Mouse (Mus musculus): ENCODE measurements around the gene Jade1.

The Jade1 gene

DNA sequence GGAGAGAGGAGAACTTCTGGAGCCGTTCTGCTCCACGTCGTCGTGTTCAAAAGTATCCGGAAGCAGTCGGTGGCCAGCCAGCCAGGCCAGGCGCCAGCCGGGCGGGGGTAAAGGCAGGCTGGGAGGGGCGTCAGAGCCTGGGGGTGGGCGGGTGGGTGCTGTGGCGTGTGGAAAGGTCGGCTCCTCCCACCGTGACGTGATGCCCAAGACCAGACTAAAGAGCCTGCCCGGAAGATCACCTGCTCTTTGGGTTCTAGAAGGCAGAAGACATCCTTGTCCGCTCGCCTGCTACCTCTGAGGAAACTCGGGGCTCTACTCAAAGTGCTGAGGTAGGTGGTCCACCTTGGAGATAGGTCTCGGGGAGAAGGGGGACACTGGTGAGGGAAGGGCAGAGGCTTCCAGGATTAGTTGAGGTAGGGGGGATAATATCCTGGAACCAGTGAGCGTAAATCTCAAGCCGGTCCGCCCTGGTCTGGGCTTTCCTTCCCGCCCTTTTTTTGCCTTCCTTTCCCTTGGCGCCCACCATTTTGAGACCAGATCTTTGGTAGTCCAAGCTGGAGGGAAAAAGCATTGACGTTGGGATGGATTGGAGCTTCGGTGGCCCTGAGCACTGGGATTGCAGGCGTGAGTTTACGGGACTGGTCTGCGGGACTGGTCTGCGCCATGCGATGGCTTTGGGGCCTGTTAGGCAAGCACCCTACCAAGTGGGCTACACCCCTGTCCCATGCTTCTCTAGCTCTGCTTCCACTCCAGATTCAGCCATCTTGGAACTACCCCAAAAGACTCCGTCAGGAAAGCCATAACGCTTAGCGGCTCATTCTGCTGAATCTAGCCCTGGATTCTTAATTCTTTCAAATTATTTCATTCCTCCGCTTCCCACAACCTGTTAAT, at the start of gene Jade1:
Gene Jade1, plus strand, starts transcription at position 241 of the 891 bp plus-strand sequence.
- DNase-seq (ENCODE audit: low spot score in 2 of 2) = no peak

DNA sequence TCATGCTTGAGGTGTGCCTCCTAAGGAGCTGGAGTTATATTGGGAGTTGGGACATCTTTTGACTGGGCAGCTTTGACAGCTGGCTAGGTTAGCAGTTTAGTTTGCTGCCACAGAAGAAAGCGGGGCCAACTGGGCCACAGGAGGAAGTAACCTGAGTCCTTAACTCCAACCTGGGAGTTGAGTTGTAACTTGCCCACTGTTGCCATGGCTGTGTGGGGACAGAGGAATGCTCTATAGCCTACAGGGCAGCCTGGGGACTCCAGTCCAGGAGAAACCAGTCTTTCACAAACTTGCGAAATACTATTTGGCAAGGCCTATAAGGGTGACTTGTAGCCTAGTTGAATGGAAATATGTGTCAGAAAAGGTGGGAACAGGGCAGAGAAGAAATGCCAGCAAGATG, 46.1 kb upstream of the Jade1 start:
- no peak for DNase-seq (ENCODE audit: low spot score in 2 of 2)

DNA sequence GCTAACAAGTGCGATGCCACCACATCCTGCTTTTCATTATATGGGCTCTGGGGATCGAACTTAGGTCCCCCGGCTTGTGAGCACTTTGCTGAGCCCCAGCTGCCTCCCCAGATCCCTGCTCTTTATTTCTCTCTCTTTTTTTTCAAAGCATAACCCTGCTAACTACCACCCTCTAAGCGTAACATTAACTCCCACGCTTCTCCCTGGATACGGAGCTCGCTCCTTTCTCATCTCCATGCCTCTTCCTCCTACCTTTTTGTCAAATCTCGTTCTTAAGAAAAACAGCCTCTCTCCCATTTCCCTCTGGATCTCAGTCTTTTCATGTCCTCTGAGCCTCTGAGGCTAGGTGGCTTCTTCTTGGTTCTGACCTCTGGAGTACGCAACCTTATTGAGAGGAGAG, 45.3 kb upstream of the Jade1 start:
- peak; percentile 36 to 41 for DNase-seq (ENCODE audit: low spot score in 2 of 2)

DNA sequence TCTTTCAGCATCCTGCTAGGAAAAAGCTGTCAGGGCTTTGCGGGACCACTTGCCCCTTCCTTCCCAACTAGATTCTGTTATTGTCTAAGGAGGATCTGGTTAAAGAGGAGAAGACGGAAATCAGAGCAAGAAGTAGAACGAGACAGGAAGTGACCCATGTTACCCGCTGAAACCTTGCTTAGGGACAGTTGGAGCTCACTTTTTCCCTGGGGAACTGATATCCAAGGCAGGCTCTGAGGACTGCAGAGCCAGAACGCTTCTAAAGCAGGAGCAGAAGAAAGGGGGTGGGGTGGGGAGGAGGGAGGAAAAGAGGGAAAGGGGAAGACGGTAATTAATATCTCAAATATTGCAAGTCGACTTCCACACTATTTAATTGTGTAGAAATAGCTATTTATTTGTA, 44.8 kb upstream of the Jade1 start:
- no peak for DNase-seq (ENCODE audit: low spot score in 2 of 2)

DNA sequence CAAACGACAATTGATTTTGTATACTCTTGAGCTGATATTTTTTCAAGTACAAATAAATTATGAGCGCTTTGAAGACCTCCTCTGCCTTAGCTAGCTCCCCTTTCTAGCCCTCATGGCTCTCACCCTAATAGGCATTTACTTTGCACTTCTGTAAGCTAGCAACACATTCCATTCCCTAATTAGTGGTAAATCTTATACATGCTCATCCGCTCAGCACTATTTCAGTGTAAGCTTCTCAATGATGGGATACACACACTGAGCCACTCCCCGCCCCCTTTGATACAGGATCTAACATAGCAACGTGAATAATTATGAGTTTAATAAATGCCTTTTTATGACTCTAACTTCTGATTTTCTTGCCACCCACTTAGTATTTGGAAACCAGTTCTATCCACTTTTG, 41.5 kb upstream of the Jade1 start:
- no peak for DNase-seq (ENCODE audit: low spot score in 2 of 2)

DNA sequence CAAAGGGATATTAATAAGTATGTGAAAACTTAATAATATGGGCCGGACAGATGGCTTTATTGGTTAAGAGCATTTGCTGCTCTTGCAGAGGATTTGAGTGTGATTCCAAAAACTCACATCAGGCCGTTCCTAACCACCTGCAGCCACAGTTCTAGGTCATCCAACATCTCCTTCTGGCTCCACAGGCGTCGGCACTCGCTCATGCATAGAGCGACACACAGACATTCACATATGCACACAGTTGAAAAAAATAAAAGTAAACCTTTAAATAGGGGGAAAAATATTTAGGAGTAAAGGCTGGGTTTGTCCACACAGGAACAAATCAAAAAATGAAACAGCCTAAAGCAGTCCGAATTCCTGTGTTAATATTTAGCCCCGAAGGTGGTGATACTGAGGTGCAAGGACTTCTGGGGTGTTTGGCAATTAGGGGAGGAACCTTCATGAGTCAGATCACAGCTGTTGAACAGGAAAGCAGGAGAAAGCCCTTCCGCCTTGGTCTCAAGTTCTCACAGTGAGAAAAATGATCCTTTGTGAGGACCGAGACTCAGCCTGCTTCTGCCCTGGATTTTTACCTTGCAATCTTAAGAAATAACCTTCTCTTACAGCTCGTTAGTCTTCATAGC, 40.7 kb upstream of the Jade1 start:
- DNase-seq (ENCODE audit: low spot score in 2 of 2) = no peak

DNA sequence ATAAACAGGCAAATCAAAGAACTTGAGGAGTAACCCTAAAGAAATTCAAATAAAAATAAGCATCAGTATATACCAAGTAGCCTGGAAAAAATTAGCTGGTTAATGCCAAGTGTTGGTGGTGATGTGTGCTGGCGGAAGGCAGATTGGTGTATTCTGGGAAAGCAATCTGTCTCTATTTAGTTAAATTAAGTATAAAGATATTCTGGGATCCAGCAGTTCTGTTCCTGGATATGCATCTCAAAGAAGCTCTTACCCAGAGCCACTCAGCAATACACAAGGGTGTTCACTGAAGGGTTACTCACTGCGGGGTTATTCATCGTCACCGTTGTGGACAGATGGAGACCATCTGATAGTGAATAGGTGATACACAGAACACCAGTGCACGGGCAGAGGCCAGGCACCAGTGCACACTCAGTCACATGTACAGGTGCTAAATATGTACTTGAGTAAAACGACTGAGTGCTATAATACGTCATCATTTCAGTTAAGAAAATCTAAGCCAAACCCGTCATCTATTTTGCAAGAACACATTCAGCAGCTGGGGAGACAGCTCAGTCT, 38.5 kb upstream of the Jade1 start:
- peak; percentile 29 to 31 for DNase-seq (ENCODE audit: low spot score in 2 of 2)

DNA sequence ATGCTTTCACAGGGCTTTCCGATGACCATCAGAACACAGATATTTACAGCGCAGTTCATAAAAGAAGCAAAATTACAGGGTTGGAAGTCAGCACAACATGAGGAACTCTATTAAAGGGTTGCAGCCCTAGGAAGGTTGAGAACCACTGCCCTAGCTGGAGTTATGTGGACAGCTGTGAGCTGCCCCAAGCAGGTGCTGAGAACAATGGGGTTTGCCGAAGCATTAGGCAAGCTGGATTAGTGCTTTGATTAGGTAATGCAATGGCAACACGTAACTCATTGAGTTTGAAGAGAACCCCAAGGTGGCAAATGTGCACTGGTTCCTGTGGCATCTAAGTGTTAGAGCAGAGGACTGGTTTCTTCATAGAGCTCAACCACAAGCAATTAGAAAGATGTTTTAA, 34.6 kb upstream of the Jade1 start:
- no peak for DNase-seq (ENCODE audit: low spot score in 2 of 2)

DNA sequence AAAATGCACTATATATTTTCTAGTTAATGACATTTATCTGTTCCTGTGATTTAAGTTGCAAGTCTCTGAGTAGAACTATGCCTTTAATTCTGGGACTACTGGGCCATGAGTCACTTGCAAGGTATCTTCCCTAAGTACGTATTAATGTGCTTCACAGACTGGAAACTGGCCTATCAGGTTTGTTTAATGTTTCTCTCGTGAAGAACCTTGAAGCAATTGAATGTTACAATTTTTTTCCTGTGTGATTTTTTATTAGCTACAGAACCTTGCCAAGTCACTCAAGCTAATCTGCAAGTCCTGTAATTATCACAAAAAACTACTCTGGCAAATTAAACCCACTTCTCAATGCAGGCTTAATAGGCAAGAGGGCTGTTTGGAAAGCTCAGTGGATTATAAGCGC, 33.8 kb upstream of the Jade1 start:
- DNase-seq (ENCODE audit: low spot score in 2 of 2) = no peak

DNA sequence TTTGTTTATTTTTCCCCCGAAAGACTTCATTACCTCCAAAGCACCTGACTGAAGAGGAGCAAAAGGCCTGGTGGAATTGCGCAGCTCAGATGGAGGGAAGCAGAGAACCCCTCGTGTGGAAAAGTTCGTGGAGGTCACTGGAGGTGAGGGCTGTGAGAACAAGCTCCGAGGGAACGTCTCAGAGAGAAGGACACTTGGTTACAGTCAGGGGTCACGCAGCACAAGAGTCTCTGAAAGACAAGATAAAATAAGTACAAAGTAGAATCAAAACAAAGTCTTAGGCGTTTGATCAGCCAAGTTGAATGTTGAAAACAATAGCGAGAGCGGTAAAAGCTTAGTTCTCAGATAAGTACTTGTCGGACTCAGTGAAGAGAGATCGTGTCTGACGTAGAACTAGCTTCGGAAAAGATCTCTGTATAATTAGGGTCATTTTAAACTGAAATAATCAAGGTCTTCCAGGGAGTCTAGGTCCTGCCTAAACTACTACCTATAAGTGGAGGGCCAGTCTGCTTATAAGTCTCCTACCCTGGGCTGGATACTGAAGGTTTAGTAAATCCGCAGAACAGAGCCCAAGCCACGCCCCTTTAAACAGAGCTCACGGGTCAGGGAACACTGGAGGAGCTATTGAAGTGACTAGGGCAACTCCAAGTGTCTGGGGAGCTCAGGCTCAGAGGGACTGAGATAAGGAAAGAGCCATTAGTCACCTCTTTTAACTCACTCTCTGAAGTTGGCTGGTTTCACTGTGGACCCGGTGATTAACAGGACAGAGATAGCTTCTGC, 33.1 kb upstream of the Jade1 start:
- DNase-seq (ENCODE audit: low spot score in 2 of 2) = no peak

DNA sequence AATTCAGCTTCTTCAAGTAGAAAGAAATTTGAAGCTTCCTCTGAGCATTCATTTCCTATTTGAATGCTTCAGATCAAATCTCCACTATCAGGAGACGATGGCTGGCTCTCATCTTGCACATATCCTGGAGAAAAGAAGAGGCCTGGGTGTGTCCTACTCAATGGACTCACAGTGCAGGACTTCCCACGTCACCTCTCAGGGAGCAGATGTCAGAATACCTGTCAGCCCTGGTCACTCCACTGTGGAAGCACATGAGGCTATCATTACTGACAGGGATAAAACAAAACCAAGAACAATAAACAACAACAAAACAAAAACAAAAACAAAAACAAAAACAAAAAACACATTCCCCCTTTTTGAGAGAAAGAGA, 32.5 kb upstream of the Jade1 start:
- DNase-seq (ENCODE audit: low spot score in 2 of 2) = no peak

DNA sequence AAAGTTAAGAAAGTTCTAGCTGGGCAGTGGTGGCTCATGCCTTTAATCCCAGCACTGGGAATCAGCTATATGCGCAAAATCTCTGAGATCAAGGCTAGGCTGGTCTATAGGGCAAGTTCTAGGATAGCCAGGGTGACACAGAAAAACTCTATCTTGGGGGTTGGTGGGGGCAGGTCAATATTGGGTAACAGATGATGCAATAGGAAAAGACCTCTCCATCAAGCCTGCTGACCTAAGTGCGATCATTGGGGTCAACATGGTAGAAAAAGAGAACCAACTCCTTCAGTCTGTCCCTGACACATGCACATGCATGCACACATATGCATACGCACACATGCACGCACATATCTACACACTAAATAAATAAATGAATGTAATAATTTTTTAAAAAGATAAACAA, 32.1 kb upstream of the Jade1 start:
- no peak for DNase-seq (ENCODE audit: low spot score in 2 of 2)

DNA sequence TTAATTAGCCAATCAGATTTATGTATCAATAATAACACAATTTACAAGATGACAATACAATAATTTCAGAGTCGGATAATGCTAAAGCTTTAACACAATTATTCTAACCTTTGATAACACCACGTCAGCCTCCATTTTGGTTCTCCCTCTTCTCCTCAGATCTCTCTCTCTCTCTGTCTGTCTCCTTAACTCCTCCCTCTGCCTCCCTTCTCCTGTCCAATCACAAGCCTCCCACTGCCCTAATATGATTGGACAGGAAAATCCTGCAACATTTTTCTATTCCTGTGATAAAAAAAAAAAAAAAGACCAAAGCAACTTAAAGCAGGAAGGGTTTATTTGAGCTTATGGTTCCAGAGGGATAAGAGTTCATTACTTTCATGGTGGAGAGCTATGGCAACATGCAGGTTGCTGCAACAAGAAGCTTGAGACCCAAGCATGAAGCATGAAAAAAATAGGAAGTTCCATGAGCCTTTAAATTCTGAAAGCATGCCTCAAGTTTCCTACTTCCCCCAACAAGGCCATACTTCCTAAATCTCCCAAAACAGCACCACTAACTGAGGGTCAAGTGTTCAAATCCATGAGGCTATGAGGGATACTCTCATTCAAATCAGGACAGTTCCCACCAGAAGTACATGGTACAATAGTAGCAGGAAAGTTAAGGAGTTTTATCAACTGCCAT, 27.1 kb upstream of the Jade1 start:
- no peak for DNase-seq (ENCODE audit: low spot score in 2 of 2)

DNA sequence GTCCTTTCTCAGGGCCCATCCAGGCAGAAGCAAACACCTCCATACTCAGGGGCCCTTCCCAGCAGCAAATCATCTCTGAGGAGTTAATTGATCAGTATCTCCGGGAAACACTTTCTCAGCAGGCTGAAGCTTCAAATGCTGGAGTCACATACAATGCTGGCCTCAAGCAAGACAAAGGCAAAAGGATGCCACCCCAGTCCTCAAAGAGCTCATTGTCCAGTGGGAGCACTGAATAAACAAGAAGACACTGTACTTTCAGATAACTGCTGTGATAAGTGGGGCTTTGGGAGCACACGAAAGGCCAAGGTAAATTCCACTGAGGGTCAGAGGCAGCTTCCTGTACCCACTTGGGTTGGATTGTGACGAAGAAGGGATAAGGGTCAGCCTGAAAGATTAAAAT, 25.4 kb upstream of the Jade1 start:
- no peak for DNase-seq (ENCODE audit: low spot score in 2 of 2)

DNA sequence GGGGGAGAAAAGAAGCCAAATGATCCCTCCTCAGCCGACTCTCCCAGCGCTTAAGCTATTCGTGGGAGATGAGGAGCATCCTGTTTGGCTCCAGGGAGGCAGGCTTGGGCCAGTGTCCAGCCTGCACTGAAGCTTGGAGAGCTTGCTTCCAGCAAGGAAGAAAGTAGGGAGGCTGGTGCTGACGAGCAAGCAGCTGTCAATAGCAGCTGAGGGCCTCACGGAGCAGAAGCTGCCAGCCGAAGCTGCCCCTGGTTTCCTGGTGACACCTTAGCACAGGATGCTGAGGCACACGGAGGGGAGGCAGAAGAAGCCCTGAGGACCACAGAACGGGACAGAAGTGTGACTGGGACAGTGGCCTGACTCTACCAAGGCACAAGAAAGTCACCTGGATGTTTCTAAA, 24.0 kb upstream of the Jade1 start:
- no peak for DNase-seq (ENCODE audit: low spot score in 2 of 2)

DNA sequence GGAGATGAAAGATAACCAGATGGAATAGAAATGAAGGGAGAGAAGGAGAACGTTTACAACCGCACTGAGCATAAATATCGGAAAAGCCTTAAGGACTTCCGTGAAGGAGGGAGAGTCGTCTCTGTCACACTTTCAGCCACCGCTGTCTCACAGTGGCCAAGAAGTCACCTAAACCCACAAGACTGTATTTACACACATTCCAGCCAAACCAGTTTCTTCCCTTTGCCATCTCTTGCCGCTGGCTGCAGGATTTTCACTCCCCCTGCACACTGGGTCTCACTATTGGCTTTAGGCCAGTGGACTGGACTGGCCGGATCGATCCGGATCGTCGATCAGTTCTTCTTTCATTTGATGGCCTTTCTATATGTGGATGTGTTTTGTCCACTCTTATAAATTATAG, 23.4 kb upstream of the Jade1 start:
- DNase-seq (ENCODE audit: low spot score in 2 of 2) = no peak

DNA sequence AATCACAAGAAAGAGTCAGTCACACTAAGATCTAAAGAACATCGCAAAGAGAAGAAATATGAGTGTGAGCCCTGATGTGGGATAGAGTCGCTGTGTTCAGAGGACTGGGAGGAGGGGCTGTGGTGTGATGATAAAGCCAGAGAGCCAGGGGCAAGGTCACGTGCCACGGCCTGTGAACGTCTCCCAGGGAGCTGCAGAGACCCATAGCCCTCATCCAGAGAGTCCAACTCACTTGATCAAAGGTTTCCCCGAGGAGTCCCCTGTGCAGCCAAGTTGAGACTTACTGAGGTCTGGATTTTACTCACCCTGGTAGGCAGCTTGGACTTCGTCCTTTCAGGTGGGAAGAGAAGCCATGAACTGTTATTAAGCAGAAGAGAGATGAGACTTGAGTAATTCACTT, 21.9 kb upstream of the Jade1 start:
- no peak for DNase-seq (ENCODE audit: low spot score in 2 of 2)

DNA sequence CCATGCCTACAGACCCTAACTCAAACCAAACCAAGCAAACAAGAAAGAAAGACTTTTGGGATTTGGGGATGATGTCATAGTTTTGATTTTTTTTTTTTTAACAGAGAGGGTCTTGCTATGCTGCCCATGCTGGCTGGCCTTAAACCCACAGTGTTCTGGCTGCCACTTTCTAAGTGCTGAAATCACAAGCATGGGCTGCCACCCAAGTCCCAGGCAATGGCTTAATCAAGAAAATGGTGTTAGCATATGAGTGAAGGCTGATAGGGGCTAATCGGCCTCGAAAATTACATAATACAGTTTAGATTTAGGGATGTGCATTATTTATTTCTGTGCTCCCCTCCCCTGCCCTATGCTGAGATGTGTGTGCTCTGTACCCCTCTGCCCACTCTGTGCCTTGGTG, 17.6 kb upstream of the Jade1 start:
- DNase-seq (ENCODE audit: low spot score in 2 of 2) = no peak

DNA sequence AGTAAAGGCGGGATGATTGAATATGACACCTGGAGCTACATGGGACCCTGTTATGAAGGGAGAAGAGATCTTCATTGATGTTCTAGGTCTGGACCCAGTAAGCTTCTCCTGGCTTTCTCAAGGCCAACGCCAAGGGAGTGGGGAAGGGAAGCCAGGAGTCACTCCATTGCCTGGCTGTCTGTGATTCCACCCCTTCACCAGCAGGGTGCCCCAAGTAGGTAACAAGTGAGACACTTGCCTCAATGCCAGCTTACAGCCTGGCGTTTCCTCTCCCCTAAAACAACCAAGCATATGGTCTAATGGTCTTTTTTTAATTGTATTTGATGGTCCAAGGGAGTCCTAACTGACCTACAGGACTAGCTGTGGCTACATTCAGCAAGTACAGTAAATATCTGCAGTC, 14.2 kb upstream of the Jade1 start:
- DNase-seq (ENCODE audit: low spot score in 2 of 2) = no peak

DNA sequence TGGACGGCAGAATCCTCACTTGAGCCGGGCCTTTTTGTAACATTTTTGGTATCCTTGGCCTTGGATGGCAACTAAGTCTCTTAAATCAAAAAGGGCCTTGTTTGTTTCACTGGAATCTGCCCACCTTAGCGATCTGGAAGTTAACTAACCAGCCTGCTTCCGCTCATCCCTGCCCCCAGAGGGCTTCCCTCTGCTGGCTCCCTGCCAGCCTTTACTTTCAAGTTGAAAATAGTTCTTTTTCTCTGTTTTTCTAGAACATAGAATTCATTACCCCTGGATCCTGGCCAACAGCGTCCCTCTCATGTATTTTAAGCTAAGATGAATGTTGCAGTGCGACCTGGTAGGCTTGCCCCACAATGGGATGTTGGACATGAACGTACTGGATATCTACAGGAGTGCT, 11.1 kb upstream of the Jade1 start:
- peak; percentile 7 to 10 for DNase-seq (ENCODE audit: low spot score in 2 of 2)

DNA sequence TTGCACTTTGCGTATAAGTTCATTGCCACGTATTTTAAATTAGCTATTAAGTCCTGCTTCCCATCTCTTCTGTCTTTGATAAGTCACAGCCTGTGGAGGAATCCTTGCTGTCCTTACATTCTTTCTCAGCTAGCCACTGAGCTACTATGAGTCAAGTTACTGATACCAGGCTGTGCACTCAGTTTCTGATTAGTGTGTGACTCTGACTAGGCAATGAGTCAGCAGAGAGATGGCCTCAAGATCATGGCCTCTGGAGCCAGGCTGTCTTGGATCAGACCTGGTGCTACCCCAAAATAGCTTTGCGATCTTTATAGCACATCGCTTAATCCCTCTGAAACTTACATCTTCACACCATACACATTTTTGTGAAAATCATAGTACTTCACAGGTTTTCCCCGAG, 8.2 kb upstream of the Jade1 start:
- no peak for DNase-seq (ENCODE audit: low spot score in 2 of 2)

DNA sequence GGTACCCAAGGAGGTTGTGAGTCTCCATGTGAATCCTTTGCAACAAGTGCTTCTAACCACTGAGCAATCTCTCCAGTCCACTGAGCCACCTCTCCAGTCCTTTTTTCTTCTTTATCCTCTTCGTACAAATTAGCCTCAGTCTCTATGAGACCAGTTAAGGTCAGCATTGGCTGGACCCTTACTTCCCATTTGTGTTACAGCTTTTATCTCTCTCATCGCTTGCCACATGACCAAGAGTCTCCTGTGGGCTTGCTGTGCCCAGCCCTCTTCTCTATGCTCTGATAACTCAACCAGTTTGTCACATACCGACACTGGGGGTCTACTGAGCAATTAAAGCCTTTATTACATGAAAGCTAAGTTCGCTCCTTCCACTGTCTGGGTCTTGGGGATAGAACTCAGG, 7.3 kb upstream of the Jade1 start:
- DNase-seq (ENCODE audit: low spot score in 2 of 2) = no peak
